ENCODE assay signal across 26 mouse cellular contexts in genomic region chr8:46276939-46277338, GRCm38 (mm10). TPM values are rescaled to one million over a fixed set of nuclear protein-coding genes. Genes with fewer than 3 reads are reported as not detected.
DNase-seq lines count a peak whose midpoint lies in the region; ATAC-seq lines count a peak whose summit lies in the region.
"Had no signal": no experiment of that assay in that cellular context is flagged by ENCODE, and none has a peak within 500 bp of the region (broad histone marks: within the 10 kb centered on the region; RNA-seq: fewer than 3 reads in every experiment).

No protein-coding gene starts in this region.

- no peaks in the 10 kb centered on the region for H3K4me1 ChIP-seq in heart, embryonic 12.5 days (replicated peaks)
- H3K4me1 ChIP-seq: embryonic facial prominence, embryonic 13.5 days; embryonic facial prominence, embryonic 15.5 days; forebrain, embryonic 10.5 days; forebrain, embryonic 12.5 days had no signal

- ATAC-seq in heart, embryonic 12.5 days (ENCODE audit: insufficient number of reproducible peaks, low FRiP score): no peak
- ATAC-seq: forebrain, embryonic 14.5 days; forebrain, embryonic 16.5 days had no signal

- no peak overlapping the region for H3K4me2 ChIP-seq in heart, embryonic 12.5 days
- H3K4me2 ChIP-seq: embryonic facial prominence, embryonic 13.5 days; embryonic facial prominence, embryonic 15.5 days; forebrain, embryonic 12.5 days had no signal

- H3K27me3 ChIP-seq in heart, embryonic 12.5 days (replicated peaks): no peaks in the 10 kb centered on the region
- H3K27me3 ChIP-seq: embryonic facial prominence, embryonic 13.5 days; embryonic facial prominence, embryonic 15.5 days had no signal

- H3K36me3 ChIP-seq in heart, embryonic 12.5 days: no peaks in the 10 kb centered on the region
- H3K36me3 ChIP-seq: embryonic facial prominence, embryonic 13.5 days; embryonic facial prominence, embryonic 15.5 days; forebrain, embryonic 10.5 days; forebrain, embryonic 12.5 days had no signal

- H3K9ac ChIP-seq in heart, embryonic 12.5 days: no peak overlapping the region
- H3K9ac ChIP-seq: embryonic facial prominence, embryonic 13.5 days; embryonic facial prominence, embryonic 15.5 days; forebrain, embryonic 12.5 days had no signal

- H3K9me3 ChIP-seq in heart, embryonic 12.5 days (replicated peaks): no peaks in the 10 kb centered on the region
- H3K9me3 ChIP-seq: embryonic facial prominence, embryonic 13.5 days; embryonic facial prominence, embryonic 15.5 days; forebrain, embryonic 10.5 days; forebrain, embryonic 12.5 days had no signal

- no peak overlapping the region for H3K4me3 ChIP-seq in heart, embryonic 12.5 days
- H3K4me3 ChIP-seq: embryonic facial prominence, embryonic 13.5 days; embryonic facial prominence, embryonic 15.5 days; erythroblast, embryonic 14.5 days; forebrain, embryonic 10.5 days; forebrain, embryonic 12.5 days had no signal

- DNase-seq in heart, adult 11 months: peak; percentile 80
- DNase-seq in layer of hippocampus, adult 18-20 months (ENCODE audit: low spot score in 2 of 2): peak; percentile 22 to 46
- DNase-seq in layer of hippocampus, postnatal 25 days (ENCODE audit: extremely low spot score in 1 of 2, low spot score in 1 of 2): no peak
- peak; percentile 35 for DNase-seq in brain, adult 2 months (ENCODE audit: low read depth, low spot score)
- no peak for DNase-seq in cerebellum, postnatal 14 days
- DNase-seq: adrenal gland, adult 2 months; adrenal gland, postnatal 10 days; adrenal gland, postnatal 25 days; cerebellum, adult 11-12 months; cerebellum, adult 2 months; cerebellum, adult 9-10 months; cerebellum, postnatal 10 days; cerebellum, postnatal 36 days; embryo, embryonic 11 days had no signal

- H3K27ac ChIP-seq in heart, embryonic 12.5 days (ENCODE audit: poor library complexity, severe bottlenecking): no peak overlapping the region
- H3K27ac ChIP-seq: embryonic facial prominence, embryonic 13.5 days; embryonic facial prominence, embryonic 15.5 days; forebrain, embryonic 10.5 days; forebrain, embryonic 12.5 days had no signal

- 80% methylated on average over 14 of the region's 14 CpGs for WGBS in heart, embryonic 12.5 days

RNA-seq across cellular contexts. Expression of gene Helt, which starts 17.5 kb away (rescaled TPM):
- not detected in 2 replicates for polyA plus RNA-seq in heart, embryonic 12.5 days (2016; fragmentation: Nextera tagmentation; extraction: Ambion mirVana)
- total RNA-seq in layer of hippocampus, adult 18-20 months (2021): not detected
- total RNA-seq in layer of hippocampus, postnatal 25 days (2021): not detected
- total RNA-seq: adrenal gland, adult 2 months; adrenal gland, postnatal 10 days; adrenal gland, postnatal 25 days; common myeloid progenitor, adult 5-6 weeks; ES-E14; MEL had no signal
- polyA plus RNA-seq: C2C12; cerebellum, adult 2 months; embryonic facial prominence, embryonic 13.5 days; erythroblast, embryonic 14.5 days had no signal

Comparison
In these comparisons a context has a peak if more than half of its experiments do, and no peak if none do; other contexts are left out.
1. DNase-seq: peak in heart, adult 11 months (single experiment), layer of hippocampus, adult 18-20 months (2 of 2) and brain, adult 2 months (single experiment); none in layer of hippocampus, postnatal 25 days (0 of 2) and cerebellum, postnatal 14 days (0 of 2).